Mouse (Mus musculus): ENCODE measurements around the gene Cdh13. TPM values are rescaled to one million over a fixed set of nuclear protein-coding genes. Genes with fewer than 3 reads are reported as not detected.

The Cdh13 gene
- polyA plus RNA-seq, 1 experiment = 44.3 TPM

GRCm38 (mm10) chr8:119195695-119196094 is 912.2 kb downstream of the Cdh13 start:
- no peak overlapping the region for H3K4me3 ChIP-seq (replicated peaks; ENCODE audit: extremely low read depth, low read depth, low read length)
- no peaks in the 10 kb centered on the region for H3K4me1 ChIP-seq (ENCODE audit: control insufficient read depth, insufficient read depth, low read length)
- peak; percentile 62 for TF ChIP-seq CTCF (IDR thresholded peaks at IDR 0.05; ENCODE audit: insufficient read depth, low read length)
- TF ChIP-seq POLR2A (IDR thresholded peaks at IDR 0.05; ENCODE audit: borderline replicate concordance, extremely low read depth, low read depth, low read length) = no peak
- 58% methylated on average over 8 of the region's 8 CpGs for WGBS
- peak; percentile 39 for DNase-seq

- DNase-seq = no peak
- 61% methylated on average over 10 of the region's 10 CpGs for WGBS
- H3K4me3 ChIP-seq (replicated peaks; ENCODE audit: extremely low read depth, low read depth, low read length) = no peak overlapping the region
- TF ChIP-seq CTCF (IDR thresholded peaks at IDR 0.05; ENCODE audit: insufficient read depth, low read length) (no peak), POLR2A (IDR thresholded peaks at IDR 0.05; ENCODE audit: borderline replicate concordance, extremely low read depth, low read depth, low read length) (no peak)
- H3K4me1 ChIP-seq (ENCODE audit: control insufficient read depth, insufficient read depth, low read length) = no peaks in the 10 kb centered on the region
Measured at GRCm38 (mm10) chr8:119196486-119197150, 913.1 kb downstream of the Cdh13 start.

GRCm38 (mm10) chr8:119208567-119208966 is 925.0 kb downstream of the Cdh13 start:
- Histone ChIP-seq H3K4me3 (replicated peaks; ENCODE audit: extremely low read depth, low read depth, low read length) (no peak overlapping the region), H3K4me1 (ENCODE audit: control insufficient read depth, insufficient read depth, low read length) (no peaks in the 10 kb centered on the region)
- no peak for DNase-seq
- WGBS = 88% methylated on average over 9 of the region's 9 CpGs
- TF ChIP-seq CTCF (IDR thresholded peaks at IDR 0.05; ENCODE audit: insufficient read depth, low read length) = no peak
- no peak for TF ChIP-seq POLR2A (IDR thresholded peaks at IDR 0.05; ENCODE audit: borderline replicate concordance, extremely low read depth, low read depth, low read length)

GRCm38 (mm10) chr8:119224547-119224946 is 941.0 kb downstream of the Cdh13 start:
- 0% methylated on average over 1 of the region's 1 CpGs for WGBS
- H3K4me1 ChIP-seq (ENCODE audit: control insufficient read depth, insufficient read depth, low read length) = no peaks in the 10 kb centered on the region
- DNase-seq = peak; percentile 42
- peak; percentile 53 for TF ChIP-seq CTCF (IDR thresholded peaks at IDR 0.05; ENCODE audit: insufficient read depth, low read length)
- no peak for TF ChIP-seq POLR2A (IDR thresholded peaks at IDR 0.05; ENCODE audit: borderline replicate concordance, extremely low read depth, low read depth, low read length)
- no peak overlapping the region for H3K4me3 ChIP-seq (replicated peaks; ENCODE audit: extremely low read depth, low read depth, low read length)

GRCm38 (mm10) chr8:119245181-119245580 is 961.6 kb downstream of the Cdh13 start:
- 56% methylated on average over 4 of the region's 4 CpGs for WGBS
- DNase-seq = no peak
- H3K4me3 ChIP-seq (replicated peaks; ENCODE audit: extremely low read depth, low read depth, low read length) = no peak overlapping the region
- no peaks in the 10 kb centered on the region for H3K4me1 ChIP-seq (ENCODE audit: control insufficient read depth, insufficient read depth, low read length)
- TF ChIP-seq POLR2A (IDR thresholded peaks at IDR 0.05; ENCODE audit: borderline replicate concordance, extremely low read depth, low read depth, low read length) = no peak
- TF ChIP-seq CTCF (IDR thresholded peaks at IDR 0.05; ENCODE audit: insufficient read depth, low read length) = no peak

- 42% methylated on average over 1 of the region's 1 CpGs for WGBS
- TF ChIP-seq POLR2A (IDR thresholded peaks at IDR 0.05; ENCODE audit: borderline replicate concordance, extremely low read depth, low read depth, low read length) (no peak), CTCF (IDR thresholded peaks at IDR 0.05; ENCODE audit: insufficient read depth, low read length) (no peak)
- no peak for DNase-seq
- no peaks in the 10 kb centered on the region for H3K4me1 ChIP-seq (ENCODE audit: control insufficient read depth, insufficient read depth, low read length)
- H3K4me3 ChIP-seq (replicated peaks; ENCODE audit: extremely low read depth, low read depth, low read length) = no peak overlapping the region
Measured at GRCm38 (mm10) chr8:119245641-119246040, 962.1 kb downstream of the Cdh13 start.

- 94% methylated on average over 3 of the region's 3 CpGs for WGBS
- no peak for DNase-seq
- Histone ChIP-seq H3K4me3 (replicated peaks; ENCODE audit: extremely low read depth, low read depth, low read length) (no peak overlapping the region), H3K4me1 (ENCODE audit: control insufficient read depth, insufficient read depth, low read length) (no peaks in the 10 kb centered on the region)
- TF ChIP-seq POLR2A (IDR thresholded peaks at IDR 0.05; ENCODE audit: borderline replicate concordance, extremely low read depth, low read depth, low read length) (no peak), CTCF (IDR thresholded peaks at IDR 0.05; ENCODE audit: insufficient read depth, low read length) (no peak)
Measured at GRCm38 (mm10) chr8:119254358-119254757, 970.8 kb downstream of the Cdh13 start.

- no peak for DNase-seq
- Histone ChIP-seq H3K4me3 (replicated peaks; ENCODE audit: extremely low read depth, low read depth, low read length) (no peak overlapping the region), H3K4me1 (ENCODE audit: control insufficient read depth, insufficient read depth, low read length) (no peaks in the 10 kb centered on the region)
- 32% methylated on average over 11 of the region's 11 CpGs for WGBS
- TF ChIP-seq CTCF (IDR thresholded peaks at IDR 0.05; ENCODE audit: insufficient read depth, low read length) = no peak
Measured at GRCm38 (mm10) chr8:119258642-119259041, 975.1 kb downstream of the Cdh13 start.

- Histone ChIP-seq H3K4me1 (ENCODE audit: control insufficient read depth, insufficient read depth, low read length) (no peaks in the 10 kb centered on the region), H3K4me3 (replicated peaks; ENCODE audit: extremely low read depth, low read depth, low read length) (no peak overlapping the region)
- TF ChIP-seq CTCF (IDR thresholded peaks at IDR 0.05; ENCODE audit: insufficient read depth, low read length) = no peak
- no peak for TF ChIP-seq POLR2A (IDR thresholded peaks at IDR 0.05; ENCODE audit: borderline replicate concordance, extremely low read depth, low read depth, low read length)
- no peak for DNase-seq
- 63% methylated on average over 7 of the region's 7 CpGs for WGBS
Measured at GRCm38 (mm10) chr8:119263750-119264149, 980.2 kb downstream of the Cdh13 start.

- WGBS = 77% methylated on average over 4 of the region's 4 CpGs
- TF ChIP-seq POLR2A (IDR thresholded peaks at IDR 0.05; ENCODE audit: borderline replicate concordance, extremely low read depth, low read depth, low read length) = no peak
- TF ChIP-seq CTCF (IDR thresholded peaks at IDR 0.05; ENCODE audit: insufficient read depth, low read length) = no peak
- Histone ChIP-seq H3K4me1 (ENCODE audit: control insufficient read depth, insufficient read depth, low read length) (no peaks in the 10 kb centered on the region), H3K4me3 (replicated peaks; ENCODE audit: extremely low read depth, low read depth, low read length) (no peak overlapping the region)
- DNase-seq = no peak
Measured at GRCm38 (mm10) chr8:119266304-119266703, 982.8 kb downstream of the Cdh13 start.
